Comparison of ENCODE assay signal across 8 mouse cellular contexts in genomic region chr5:118172078-118172723, GRCm38 (mm10). TPM values are rescaled to one million over a fixed set of nuclear protein-coding genes. Genes with fewer than 3 reads are reported as not detected.
DNase-seq lines count a peak whose midpoint lies in the region; ATAC-seq lines count a peak whose summit lies in the region.

No protein-coding gene starts in this region.

- WGBS in hindbrain, embryonic 15.5 days: under 1% methylated on average over 27 of the region's 27 CpGs
- under 1% methylated on average over 27 of the region's 27 CpGs for WGBS in midbrain, embryonic 14.5 days

- no peaks in the 10 kb centered on the region for H3K36me3 ChIP-seq in hindbrain, embryonic 15.5 days
- H3K36me3 ChIP-seq in midbrain, embryonic 14.5 days (ENCODE audit: control insufficient read depth, insufficient read depth, low read length): no peaks in the 10 kb centered on the region

- no peak overlapping the region for H3K27ac ChIP-seq in hindbrain, embryonic 15.5 days (replicated peaks)
- H3K27ac ChIP-seq in midbrain, embryonic 14.5 days (replicated peaks; ENCODE audit: low read depth, low read length): no peak overlapping the region

- H3K9me3 ChIP-seq in hindbrain, embryonic 15.5 days: no peaks in the 10 kb centered on the region
- no peaks in the 10 kb centered on the region for H3K9me3 ChIP-seq in midbrain, embryonic 14.5 days (ENCODE audit: control insufficient read depth, low read length)

- peak overlapping the region; percentile 63 for H3K4me3 ChIP-seq in hindbrain, embryonic 15.5 days
- H3K4me3 ChIP-seq in midbrain, embryonic 14.5 days (replicated peaks; ENCODE audit: low read depth, low read length): peak overlapping the region; percentile 23

- peak overlapping the region; percentile 98 for H3K4me2 ChIP-seq in hindbrain, embryonic 15.5 days
- H3K4me2 ChIP-seq in midbrain, embryonic 14.5 days (ENCODE audit: low read length): peak overlapping the region; percentile 48

- peak; percentile 7 to 17 for DNase-seq in kidney, postnatal 4 days
- no peak for DNase-seq in kidney, adult 9 months
- DNase-seq in midbrain, embryonic 14.5 days: no peak
- DNase-seq in cerebellum, adult 9-10 months: no peak
- no peak for DNase-seq in ovary, adult 18-20 months (ENCODE audit: low spot score)
- DNase-seq in layer of hippocampus, adult 8-10 months (ENCODE audit: low spot score in 2 of 2): no peak

- no peak overlapping the region for H3K9ac ChIP-seq in hindbrain, embryonic 15.5 days
- no peak overlapping the region for H3K9ac ChIP-seq in midbrain, embryonic 14.5 days (replicated peaks; ENCODE audit: low read length)

- H3K4me1 ChIP-seq in hindbrain, embryonic 15.5 days (replicated peaks): peaks cover 40% of the 10 kb centered on the region
- H3K4me1 ChIP-seq in midbrain, embryonic 14.5 days (ENCODE audit: control insufficient read depth, insufficient read depth, low read length): peaks cover 14% of the 10 kb centered on the region; the same call in 1 of the 2 replicates

- H3K27me3 ChIP-seq in hindbrain, embryonic 15.5 days: peaks cover 59% of the 10 kb centered on the region
- H3K27me3 ChIP-seq in midbrain, embryonic 14.5 days (ENCODE audit: control insufficient read depth, insufficient read depth, low read length): peaks cover 68% of the 10 kb centered on the region

- ATAC-seq in common myeloid progenitor, adult 5-6 weeks (replicated peaks; ENCODE audit: low read depth, poor library complexity, severe bottlenecking): peak; percentile 30; the same call in 1 of the 2 replicates
- no peak for ATAC-seq in hindbrain, embryonic 15.5 days (ENCODE audit: low FRiP score, low read depth)
- no peak for ATAC-seq in midbrain, embryonic 14.5 days (ENCODE audit: low FRiP score, low TSS enrichment)

RNA-seq across cellular contexts. Expression of gene Hrk, which starts 7.8 kb away (rescaled TPM):
- total RNA-seq in common myeloid progenitor, adult 5-6 weeks (2017): not detected in 2 replicates
- 4.9 and 5.8 TPM in 2 replicates for polyA plus RNA-seq in hindbrain, embryonic 15.5 days (2015; fragmentation: Nextera tagmentation; extraction: Ambion mirVana)
- 1.4 and 2.9 TPM in 2 replicates for polyA plus RNA-seq in midbrain, embryonic 14.5 days (2014; fragmentation: Nextera tagmentation; extraction: Ambion mirVana)
- 10 to 100 TPM; 24.6 to 32.6 (median 28.6) TPM for total RNA-seq in layer of hippocampus, adult 8-10 months (2022)

RNA-seq across cellular contexts. Expression of gene Fbxw8, which starts 16.9 kb away (rescaled TPM):
- 20.0 and 23.7 TPM in 2 replicates for total RNA-seq in common myeloid progenitor, adult 5-6 weeks (2017)
- polyA plus RNA-seq in hindbrain, embryonic 15.5 days (2015; fragmentation: Nextera tagmentation; extraction: Ambion mirVana): 21.1 and 21.7 TPM in 2 replicates
- 21.4 and 21.6 TPM in 2 replicates for polyA plus RNA-seq in midbrain, embryonic 14.5 days (2014; fragmentation: Nextera tagmentation; extraction: Ambion mirVana)
- total RNA-seq in layer of hippocampus, adult 8-10 months (2022): 10 to 100 TPM; 34.1 to 35.7 (median 35.1) TPM

Comparison
In these comparisons a context has a peak if more than half of its experiments do, and no peak if none do; other contexts are left out.
1. DNase-seq: peak in kidney, postnatal 4 days (2 of 2); none in kidney, adult 9 months (single experiment), midbrain, embryonic 14.5 days (single experiment), cerebellum, adult 9-10 months (single experiment), ovary, adult 18-20 months (single experiment) and layer of hippocampus, adult 8-10 months (0 of 2).
2. RNA of gene Hrk, which starts 7.8 kb away (total RNA-seq): 24.6 to 32.6 TPM in layer of hippocampus, adult 8-10 months; not detected in common myeloid progenitor, adult 5-6 weeks; every median in the first group is over 10 times any median in the second.